Mouse (Mus musculus) embryonic facial prominence, embryonic 12.5 days (tissue): ENCODE data around the gene D130052B06Rik. TPM values are rescaled to one million over a fixed set of nuclear protein-coding genes. Genes with fewer than 3 reads are reported as not detected.

Experiments used
- ATAC-seq: fragments of 200-750 bp; cut with Nextera tagmentation; 2 replicates; pipeline ENCODE4 v1.8.0; 2017; ENCODE audit not compliant: insufficient number of reproducible peaks, insufficient read depth, low FRiP score, low TSS enrichment
- H3K27ac ChIP-seq: fragments of 300-500 bp; sonication (generic); 2 replicates; pipeline ENCODE4 v1.5.1; 2016; ENCODE audit warnings: mild to moderate bottlenecking
- H3K27me3 ChIP-seq: fragments of 300-500 bp; sonication (generic); 2 replicates; pipeline ENCODE4 v1.6.1; 2016; ENCODE audit warnings: mild to moderate bottlenecking, moderate library complexity
- H3K36me3 ChIP-seq: fragments of 300-500 bp; sonication (generic); 2 replicates; pipeline ENCODE4 v1.6.1; 2016; ENCODE audit warnings: mild to moderate bottlenecking
- H3K4me1 ChIP-seq: fragments of 300-500 bp; sonication (generic); 2 replicates; pipeline ENCODE4 v1.6.1; 2016
- H3K4me2 ChIP-seq: fragments of 300-500 bp; sonication (generic); replicated peaks from 2 replicates; pipeline ENCODE4 v1.6.1; 2016; ENCODE audit warnings: mild to moderate bottlenecking, moderate library complexity
- H3K4me3 ChIP-seq: fragments of 300-500 bp; sonication (generic); 2 replicates; pipeline ENCODE4 v1.5.1; 2016; ENCODE audit warnings: mild to moderate bottlenecking
- H3K9ac ChIP-seq: fragments of 300-500 bp; sonication (generic); 2 replicates; pipeline ENCODE4 v1.6.1; 2016; ENCODE audit warnings: mild to moderate bottlenecking, moderate library complexity
- H3K9me3 ChIP-seq: fragments of 300-500 bp; sonication (generic); 2 replicates; pipeline ENCODE4 v1.6.1; 2016; ENCODE audit warnings: mild to moderate bottlenecking, moderate library complexity
- WGBS: fragments of 180-500 bp; shearing (Covaris S2); methylation state at CpG from one replicate; pipeline ENCODE4 v1.1.7; 2016; 5-methylcytosine and 5-hydroxymethylcytosine counted together
- polyA plus RNA-seq: library from polyadenylated mRNA; unstranded; fragments of >200 nt; fragmentation: Nextera tagmentation; extraction: Ambion mirVana; gene quantifications from 2 replicates; pipeline ENCODE4 v1.2.1, GENCODE M21; 2016

The D130052B06Rik gene
- polyA plus RNA-seq = 0.25 and 0.56 TPM in 2 replicates

- Histone ChIP-seq H3K4me3 (no peak within 1 kb of the TSS), H3K27me3 (no peaks in the 10 kb centered on the region), H3K4me2 (no peak within 1 kb of the TSS), H3K27ac (no peak within 1 kb of the TSS), H3K9ac (no peak within 1 kb of the TSS), H3K9me3 (no peaks in the 10 kb centered on the region), H3K4me1 (no peaks in the 10 kb centered on the region), H3K36me3 (no peaks in the 10 kb centered on the region)
- ATAC-seq = no peak
- WGBS = 73% methylated on average over 4 of the region's 4 CpGs
These were observed at the start of gene D130052B06Rik for GRCm38 (mm10) chr11:33598986-33599385. Gene D130052B06Rik (plus strand): TSS chr11:33599302.

GRCm38 (mm10) chr11:33550861-33551560 lies 48.1 kb upstream of the D130052B06Rik start:
- Histone ChIP-seq H3K9me3 (no peaks in the 10 kb centered on the region), H3K4me3 (no peak overlapping the region), H3K36me3 (no peaks in the 10 kb centered on the region), H3K4me2 (no peak overlapping the region), H3K4me1 (no peaks in the 10 kb centered on the region), H3K27me3 (no peaks in the 10 kb centered on the region), H3K27ac (no peak overlapping the region), H3K9ac (no peak overlapping the region)
- 79% methylated on average over 14 of the region's 14 CpGs for WGBS
- ATAC-seq = no peak

- Histone ChIP-seq H3K4me2 (no peak overlapping the region), H3K9me3 (no peaks in the 10 kb centered on the region), H3K27ac (no peak overlapping the region), H3K4me1 (no peaks in the 10 kb centered on the region), H3K27me3 (no peaks in the 10 kb centered on the region), H3K36me3 (no peaks in the 10 kb centered on the region), H3K9ac (no peak overlapping the region), H3K4me3 (no peak overlapping the region)
- WGBS = 80% methylated on average over 8 of the region's 8 CpGs
- no peak for ATAC-seq
These were observed 45.0 kb upstream of the D130052B06Rik start for GRCm38 (mm10) chr11:33554123-33554522.

- no peaks in the 10 kb centered on the region for H3K4me1 ChIP-seq
- 81% methylated on average over 2 of the region's 2 CpGs for WGBS
- no peak for ATAC-seq
These were observed 35.2 kb upstream of the D130052B06Rik start for GRCm38 (mm10) chr11:33563921-33564320.

GRCm38 (mm10) chr11:33570413-33570812 lies 28.7 kb upstream of the D130052B06Rik start:
- Histone ChIP-seq H3K4me3 (no peak overlapping the region), H3K4me2 (no peak overlapping the region), H3K36me3 (no peaks in the 10 kb centered on the region), H3K4me1 (no peaks in the 10 kb centered on the region), H3K9ac (no peak overlapping the region), H3K27me3 (no peaks in the 10 kb centered on the region), H3K9me3 (no peaks in the 10 kb centered on the region), H3K27ac (no peak overlapping the region)
- ATAC-seq = no peak

More at GRCm38 (mm10) chr11:33563921-33564320, 35.2 kb upstream of the D130052B06Rik start:
- H3K9me3 ChIP-seq = no peaks in the 10 kb centered on the region
- no peaks in the 10 kb centered on the region for H3K36me3 ChIP-seq
- H3K4me2 ChIP-seq = no peak overlapping the region
- no peaks in the 10 kb centered on the region for H3K27me3 ChIP-seq
- H3K9ac ChIP-seq = no peak overlapping the region
- no peak overlapping the region for H3K4me3 ChIP-seq
- H3K27ac ChIP-seq = no peak overlapping the region

GRCm38 (mm10) chr11:33574944-33575343 lies 24.2 kb upstream of the D130052B06Rik start:
- Histone ChIP-seq H3K4me2 (no peak overlapping the region), H3K9me3 (no peaks in the 10 kb centered on the region), H3K27me3 (no peaks in the 10 kb centered on the region), H3K4me1 (no peaks in the 10 kb centered on the region), H3K4me3 (no peak overlapping the region), H3K27ac (no peak overlapping the region), H3K36me3 (no peaks in the 10 kb centered on the region), H3K9ac (no peak overlapping the region)
- no peak for ATAC-seq
- WGBS = 83% methylated on average over 3 of the region's 3 CpGs

GRCm38 (mm10) chr11:33578859-33579258 lies 20.2 kb upstream of the D130052B06Rik start, which contains the start of gene Gabrp:
Gene Gabrp (minus strand): TSS chr11:33578959.
- Histone ChIP-seq H3K4me2 (no peak within 1 kb of the TSS), H3K27ac (no peak within 1 kb of the TSS), H3K9ac (no peak within 1 kb of the TSS), H3K9me3 (no peaks in the 10 kb centered on the region), H3K27me3 (no peaks in the 10 kb centered on the region), H3K4me3 (no peak within 1 kb of the TSS), H3K4me1 (no peaks in the 10 kb centered on the region), H3K36me3 (no peaks in the 10 kb centered on the region)
- 48% methylated on average over 6 of the region's 6 CpGs for WGBS
- ATAC-seq = no peak

- Histone ChIP-seq H3K4me2 (no peak overlapping the region), H3K9me3 (no peaks in the 10 kb centered on the region), H3K27ac (no peak overlapping the region), H3K27me3 (no peaks in the 10 kb centered on the region), H3K4me1 (no peaks in the 10 kb centered on the region), H3K4me3 (no peak overlapping the region), H3K36me3 (no peaks in the 10 kb centered on the region), H3K9ac (no peak overlapping the region)
- no peak for ATAC-seq
- WGBS = 50% methylated on average over 3 of the region's 3 CpGs
These were observed 19.5 kb upstream of the D130052B06Rik start for GRCm38 (mm10) chr11:33579621-33580020.

- no peak overlapping the region for H3K9ac ChIP-seq
- H3K27me3 ChIP-seq = no peaks in the 10 kb centered on the region
- ATAC-seq = no peak
- WGBS = 80% methylated on average over 6 of the region's 6 CpGs
- no peak overlapping the region for H3K4me2 ChIP-seq
- H3K9me3 ChIP-seq = no peaks in the 10 kb centered on the region
- H3K4me1 ChIP-seq = no peaks in the 10 kb centered on the region
- H3K4me3 ChIP-seq = no peak overlapping the region
- no peak overlapping the region for H3K27ac ChIP-seq
- H3K36me3 ChIP-seq = no peaks in the 10 kb centered on the region
These were observed 12.5 kb upstream of the D130052B06Rik start for GRCm38 (mm10) chr11:33586614-33587013.

GRCm38 (mm10) chr11:33590771-33591170 lies 8.3 kb upstream of the D130052B06Rik start:
- no peak overlapping the region for H3K9ac ChIP-seq

GRCm38 (mm10) chr11:33592826-33593225 lies 6.3 kb upstream of the D130052B06Rik start:
- Histone ChIP-seq H3K9ac (no peak overlapping the region), H3K27ac (no peak overlapping the region), H3K9me3 (no peaks in the 10 kb centered on the region), H3K4me2 (no peak overlapping the region), H3K4me3 (no peak overlapping the region), H3K27me3 (no peaks in the 10 kb centered on the region), H3K4me1 (no peaks in the 10 kb centered on the region), H3K36me3 (no peaks in the 10 kb centered on the region)
- 82% methylated on average over 4 of the region's 4 CpGs for WGBS
- ATAC-seq = no peak

More at GRCm38 (mm10) chr11:33590771-33591170, 8.3 kb upstream of the D130052B06Rik start:
- Histone ChIP-seq H3K36me3 (no peaks in the 10 kb centered on the region), H3K27me3 (no peaks in the 10 kb centered on the region), H3K9me3 (no peaks in the 10 kb centered on the region), H3K4me2 (no peak overlapping the region), H3K4me3 (no peak overlapping the region), H3K4me1 (no peaks in the 10 kb centered on the region), H3K27ac (no peak overlapping the region)
- 88% methylated on average over 3 of the region's 3 CpGs for WGBS
- no peak for ATAC-seq

GRCm38 (mm10) chr11:33596655-33597054 lies 2.4 kb upstream of the D130052B06Rik start:
- no peaks in the 10 kb centered on the region for H3K27me3 ChIP-seq
- H3K36me3 ChIP-seq = no peaks in the 10 kb centered on the region
- no peak overlapping the region for H3K9ac ChIP-seq
- H3K4me1 ChIP-seq = no peaks in the 10 kb centered on the region
- no peak overlapping the region for H3K4me2 ChIP-seq
- H3K4me3 ChIP-seq = no peak overlapping the region
- ATAC-seq = no peak
- no peak overlapping the region for H3K27ac ChIP-seq
- no peaks in the 10 kb centered on the region for H3K9me3 ChIP-seq
- 84% methylated on average over 4 of the region's 4 CpGs for WGBS
